Mouse (Mus musculus): ENCODE measurements around the gene Esrrg. TPM values are rescaled to one million over a fixed set of nuclear protein-coding genes. Genes with fewer than 3 reads are reported as not detected.

The Esrrg gene
- polyA plus RNA-seq, 1 experiment from 2014 or later, result 5.3 TPM

DNA sequence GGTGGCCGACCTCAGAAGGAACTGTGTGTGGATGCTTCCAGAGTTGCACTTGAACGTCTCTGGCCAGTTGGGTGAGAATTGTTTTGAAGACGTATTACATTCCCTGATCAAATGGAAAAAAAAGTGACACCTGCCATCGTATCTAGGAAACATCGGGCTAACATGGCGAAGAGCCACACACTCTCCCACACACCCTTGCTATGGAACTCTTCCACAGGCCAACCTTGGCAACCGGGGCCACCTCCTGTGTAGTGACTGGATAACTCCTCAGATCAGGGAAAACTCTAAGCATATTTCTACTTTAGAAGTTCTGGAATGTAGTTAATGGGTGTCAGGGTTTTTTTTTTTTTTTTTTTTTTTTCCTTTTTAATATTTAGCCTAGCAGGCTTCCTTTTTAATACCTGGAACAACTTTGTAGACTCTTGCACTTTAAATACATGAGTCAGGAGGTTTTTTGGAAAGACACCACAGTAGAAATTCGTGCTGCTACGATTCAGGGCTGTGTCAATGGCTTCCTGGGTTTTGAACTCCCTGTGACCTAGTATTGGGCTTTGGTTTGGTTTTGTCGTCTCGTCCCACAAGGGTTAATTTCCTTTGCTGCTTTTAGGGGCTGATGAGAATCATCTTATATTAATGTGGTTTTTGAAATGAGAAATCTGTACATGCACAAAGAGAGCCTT, 83.4 kb downstream of the Esrrg start:
- Histone ChIP-seq H3K36me3 (no peaks in the 10 kb centered on the region), H3K4me1 (replicated peaks) (no peaks in the 10 kb centered on the region), H3K9me3 (no peaks in the 10 kb centered on the region), H3K27me3 (replicated peaks) (no peaks in the 10 kb centered on the region), H3K4me3 (replicated peaks) (no peak overlapping the region), H3K27ac (no peak overlapping the region), H3K9ac (no peak overlapping the region), H3K4me2 (replicated peaks) (no peak overlapping the region)
- 88% methylated on average over 11 of the region's 11 CpGs for WGBS
- ATAC-seq, result no peak

DNA sequence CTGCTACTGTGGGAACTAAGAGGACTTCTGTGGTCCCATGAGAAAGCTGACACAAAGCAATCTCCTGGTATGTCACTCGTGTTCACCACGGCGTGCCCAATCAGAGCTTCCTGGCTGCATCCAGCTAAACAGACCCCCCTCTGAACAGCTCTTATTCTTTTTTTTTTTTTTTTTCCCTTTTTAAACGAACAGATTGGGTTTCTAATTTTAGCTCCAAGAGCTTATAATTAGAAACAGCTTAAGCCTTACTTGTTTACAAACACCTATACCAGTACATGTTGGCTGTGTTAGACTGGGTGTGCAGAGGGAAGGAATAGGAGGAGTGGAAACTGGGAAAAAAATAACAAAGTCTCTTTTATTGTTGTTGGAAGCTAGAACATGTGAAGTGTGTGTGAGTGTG, 86.3 kb downstream of the Esrrg start:
- Histone ChIP-seq H3K4me2 (replicated peaks) (no peak overlapping the region), H3K27me3 (replicated peaks) (no peaks in the 10 kb centered on the region), H3K27ac (no peak overlapping the region), H3K9ac (no peak overlapping the region), H3K4me3 (replicated peaks) (no peak overlapping the region), H3K36me3 (no peaks in the 10 kb centered on the region), H3K4me1 (replicated peaks) (no peaks in the 10 kb centered on the region), H3K9me3 (no peaks in the 10 kb centered on the region)
- no peak for ATAC-seq
- 75% methylated on average over 4 of the region's 4 CpGs for WGBS

DNA sequence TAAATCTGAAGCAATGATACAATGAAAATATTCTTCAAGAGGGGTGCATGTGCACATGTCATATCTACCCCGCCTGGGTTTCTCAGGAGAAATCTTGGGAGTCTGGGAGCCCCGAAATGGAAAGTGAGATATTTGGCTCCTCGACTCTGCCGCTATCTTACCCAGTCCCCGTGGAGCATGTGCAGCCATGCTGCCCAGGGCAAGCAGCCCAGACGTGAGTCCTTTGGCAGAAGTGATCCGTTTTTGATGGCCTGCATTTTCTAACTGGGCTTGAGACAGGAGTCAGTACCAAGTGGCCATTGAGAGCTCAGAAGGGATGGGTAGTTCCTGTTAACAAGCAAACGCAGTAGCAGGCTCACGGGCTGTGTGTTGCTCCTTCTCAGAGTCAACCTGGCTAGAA, 89.6 kb downstream of the Esrrg start:
- H3K9ac ChIP-seq, result no peak overlapping the region
- H3K27me3 ChIP-seq (replicated peaks), result no peaks in the 10 kb centered on the region
- WGBS, result 90% methylated on average over 9 of the region's 9 CpGs
- no peaks in the 10 kb centered on the region for H3K4me1 ChIP-seq (replicated peaks)
- H3K36me3 ChIP-seq, result no peaks in the 10 kb centered on the region
- no peak for ATAC-seq
- H3K4me2 ChIP-seq (replicated peaks), result no peak overlapping the region
- no peaks in the 10 kb centered on the region for H3K9me3 ChIP-seq
- H3K27ac ChIP-seq, result no peak overlapping the region
- no peak overlapping the region for H3K4me3 ChIP-seq (replicated peaks)

- no peaks in the 10 kb centered on the region for H3K9me3 ChIP-seq
- H3K36me3 ChIP-seq, result no peaks in the 10 kb centered on the region
- no peak overlapping the region for H3K4me3 ChIP-seq (replicated peaks)
- H3K4me1 ChIP-seq (replicated peaks), result 0 out of 2 replicates have a peak, but pooled peaks cover 2% of the 10 kb centered on the region
- no peaks in the 10 kb centered on the region for H3K27me3 ChIP-seq (replicated peaks)
- WGBS, result 81% methylated on average over 2 of the region's 2 CpGs
- H3K9ac ChIP-seq, result no peak overlapping the region
- no peak overlapping the region for H3K4me2 ChIP-seq (replicated peaks)
- H3K27ac ChIP-seq, result no peak overlapping the region
- ATAC-seq, result no peak
Observed at GRCm38 (mm10) chr1:187700963-187701362, 92.4 kb downstream of the Esrrg start.

- Histone ChIP-seq H3K9ac (no peak overlapping the region), H3K9me3 (no peaks in the 10 kb centered on the region), H3K27ac (no peak overlapping the region), H3K4me3 (replicated peaks) (no peak overlapping the region), H3K36me3 (no peaks in the 10 kb centered on the region), H3K4me2 (replicated peaks) (no peak overlapping the region), H3K4me1 (replicated peaks) (0 out of 2 replicates have a peak, but pooled peaks cover 2% of the 10 kb centered on the region), H3K27me3 (replicated peaks) (no peaks in the 10 kb centered on the region)
- 87% methylated on average over 4 of the region's 4 CpGs for WGBS
- ATAC-seq, result no peak
Observed at GRCm38 (mm10) chr1:187704921-187705320, 96.3 kb downstream of the Esrrg start.

DNA sequence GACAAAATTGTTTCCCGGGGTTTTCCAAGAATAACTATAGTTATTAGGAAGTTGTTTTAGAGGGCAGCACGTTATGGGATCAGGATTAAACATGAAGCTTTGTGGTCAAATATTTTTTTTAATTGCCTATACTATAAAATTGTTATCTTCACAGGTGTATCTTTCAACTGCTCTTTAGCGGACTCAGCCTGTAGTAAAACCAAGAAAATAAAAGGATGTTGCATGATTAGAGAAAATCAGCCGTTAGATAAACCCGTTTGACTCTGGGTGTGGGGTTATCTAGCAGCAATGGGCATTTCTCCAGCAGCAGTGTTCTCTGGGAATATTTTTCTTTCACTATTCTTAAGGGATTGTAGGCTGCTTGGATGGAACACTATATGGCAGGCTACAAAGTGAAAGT, 96.8 kb downstream of the Esrrg start:
- Histone ChIP-seq H3K27me3 (replicated peaks) (no peaks in the 10 kb centered on the region), H3K36me3 (no peaks in the 10 kb centered on the region), H3K4me2 (replicated peaks) (no peak overlapping the region), H3K4me3 (replicated peaks) (no peak overlapping the region), H3K9ac (no peak overlapping the region), H3K4me1 (replicated peaks) (0 out of 2 replicates have a peak, but pooled peaks cover 2% of the 10 kb centered on the region), H3K27ac (no peak overlapping the region), H3K9me3 (no peaks in the 10 kb centered on the region)
- 73% methylated on average over 5 of the region's 5 CpGs for WGBS
- no peak for ATAC-seq

- H3K4me1 ChIP-seq (replicated peaks), result 0 out of 2 replicates have a peak, but pooled peaks cover 2% of the 10 kb centered on the region
- H3K36me3 ChIP-seq, result no peaks in the 10 kb centered on the region
- peak; percentile 63; the same call in 1 of the 2 replicates for ATAC-seq
- no peaks in the 10 kb centered on the region for H3K27me3 ChIP-seq (replicated peaks)
- 38% methylated on average over 6 of the region's 6 CpGs for WGBS
- H3K4me2 ChIP-seq (replicated peaks), result no peak overlapping the region
- H3K9me3 ChIP-seq, result no peaks in the 10 kb centered on the region
- no peak overlapping the region for H3K9ac ChIP-seq
- H3K27ac ChIP-seq, result no peak overlapping the region
- no peak overlapping the region for H3K4me3 ChIP-seq (replicated peaks)
Observed at GRCm38 (mm10) chr1:187706046-187706445, 97.5 kb downstream of the Esrrg start.

GRCm38 (mm10) chr1:187707176-187707575, 98.6 kb downstream of the Esrrg start:
- no peak for ATAC-seq
- H3K27me3 ChIP-seq (replicated peaks), result no peaks in the 10 kb centered on the region
- no peak overlapping the region for H3K4me3 ChIP-seq (replicated peaks)
- no peak overlapping the region for H3K9ac ChIP-seq
- H3K27ac ChIP-seq, result no peak overlapping the region
- H3K4me1 ChIP-seq (replicated peaks), result 0 out of 2 replicates have a peak, but pooled peaks cover 2% of the 10 kb centered on the region
- H3K36me3 ChIP-seq, result no peaks in the 10 kb centered on the region
- H3K9me3 ChIP-seq, result no peaks in the 10 kb centered on the region
- H3K4me2 ChIP-seq (replicated peaks), result no peak overlapping the region

DNA sequence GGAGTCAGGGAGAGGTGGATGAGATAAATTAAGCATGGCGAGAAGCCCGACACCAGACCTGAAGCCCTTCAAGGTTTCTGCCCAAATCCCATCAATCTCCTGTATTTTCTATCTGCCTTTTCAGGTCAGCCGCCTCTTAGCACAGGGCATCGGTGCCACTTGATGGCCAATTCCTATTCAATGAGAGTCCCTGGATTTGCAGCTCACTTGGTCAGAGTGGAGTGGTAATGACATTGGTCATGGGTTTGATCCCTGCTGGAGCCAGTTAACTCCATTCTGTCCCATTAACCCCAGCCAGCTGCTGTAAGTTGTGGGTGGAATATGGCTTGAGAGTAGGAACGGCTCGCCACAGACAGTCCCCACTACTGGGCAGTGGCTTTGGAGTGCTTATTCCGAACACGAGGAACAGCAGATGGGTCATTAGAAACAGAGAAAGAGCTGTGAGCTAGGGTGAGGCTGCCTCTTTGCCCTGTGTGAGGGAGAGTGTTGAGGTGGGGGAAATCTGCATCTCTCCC, 101.9 kb downstream of the Esrrg start:
- no peak overlapping the region for H3K4me2 ChIP-seq (replicated peaks)
- no peaks in the 10 kb centered on the region for H3K9me3 ChIP-seq
- WGBS, result 88% methylated on average over 8 of the region's 8 CpGs
- H3K27ac ChIP-seq, result no peak overlapping the region
- H3K27me3 ChIP-seq (replicated peaks), result no peaks in the 10 kb centered on the region
- no peaks in the 10 kb centered on the region for H3K36me3 ChIP-seq
- H3K4me1 ChIP-seq (replicated peaks), result 0 out of 2 replicates have a peak, but pooled peaks cover 2% of the 10 kb centered on the region
- ATAC-seq, result no peak
- H3K4me3 ChIP-seq (replicated peaks), result no peak overlapping the region
- no peak overlapping the region for H3K9ac ChIP-seq

DNA sequence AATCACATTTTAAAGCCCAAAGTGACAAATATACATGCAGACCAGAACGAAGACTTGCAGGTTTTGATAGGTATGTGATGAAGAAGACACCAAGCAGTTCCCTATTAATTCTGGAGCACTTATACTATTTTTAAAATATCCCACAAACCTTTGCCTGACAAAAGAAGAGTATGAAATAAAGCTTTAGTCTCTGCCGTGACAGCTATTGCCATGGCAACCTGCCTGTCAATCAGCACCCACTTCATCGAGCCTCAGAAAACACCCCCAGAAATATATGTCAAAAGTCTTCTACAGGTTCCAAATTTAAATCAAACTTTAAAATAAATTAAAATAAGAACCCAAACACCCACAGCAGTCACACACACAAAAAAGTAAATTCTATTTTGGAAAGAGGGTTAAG, 112.4 kb downstream of the Esrrg start:
- no peak overlapping the region for H3K27ac ChIP-seq
- ATAC-seq, result no peak
- H3K27me3 ChIP-seq (replicated peaks), result no peaks in the 10 kb centered on the region
- no peak overlapping the region for H3K4me2 ChIP-seq (replicated peaks)
- H3K4me3 ChIP-seq (replicated peaks), result no peak overlapping the region
- H3K9me3 ChIP-seq, result no peaks in the 10 kb centered on the region
- H3K9ac ChIP-seq, result no peak overlapping the region
- no peaks in the 10 kb centered on the region for H3K4me1 ChIP-seq (replicated peaks)
- 83% methylated on average over 3 of the region's 3 CpGs for WGBS
- H3K36me3 ChIP-seq, result no peaks in the 10 kb centered on the region

DNA sequence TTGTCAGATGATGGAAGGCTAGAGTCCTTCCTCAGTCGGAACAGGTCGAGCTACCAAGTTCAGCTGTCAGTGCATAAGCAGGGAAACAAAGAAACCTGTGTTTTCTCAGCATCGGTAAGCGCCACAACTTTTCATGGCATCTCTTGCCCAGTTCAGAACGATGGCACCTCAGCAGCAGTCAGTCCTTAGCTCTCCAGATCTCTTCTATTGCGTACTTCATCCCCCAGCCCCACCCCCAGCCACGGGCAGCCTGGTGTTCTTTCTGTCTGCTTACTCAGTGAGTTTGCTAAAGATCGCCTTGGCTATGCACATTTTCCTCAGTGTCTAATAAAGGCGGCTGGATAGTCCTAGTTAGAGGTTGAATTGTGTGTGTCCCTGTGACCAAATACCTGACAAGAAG, 113.4 kb downstream of the Esrrg start:
- H3K9me3 ChIP-seq, result no peaks in the 10 kb centered on the region
- ATAC-seq, result no peak
- H3K36me3 ChIP-seq, result no peaks in the 10 kb centered on the region
- no peak overlapping the region for H3K9ac ChIP-seq
- H3K4me1 ChIP-seq (replicated peaks), result no peaks in the 10 kb centered on the region
- WGBS, result 56% methylated on average over 9 of the region's 9 CpGs
- no peak overlapping the region for H3K27ac ChIP-seq
- no peak overlapping the region for H3K4me2 ChIP-seq (replicated peaks)
- H3K27me3 ChIP-seq (replicated peaks), result no peaks in the 10 kb centered on the region
- H3K4me3 ChIP-seq (replicated peaks), result no peak overlapping the region

GRCm38 (mm10) chr1:187724651-187725050, 116.1 kb downstream of the Esrrg start:
- WGBS, result 44% methylated on average over 1 of the region's 1 CpGs
- H3K9ac ChIP-seq, result no peak overlapping the region
- no peaks in the 10 kb centered on the region for H3K27me3 ChIP-seq (replicated peaks)
- H3K9me3 ChIP-seq, result no peaks in the 10 kb centered on the region
- no peaks in the 10 kb centered on the region for H3K4me1 ChIP-seq (replicated peaks)
- no peaks in the 10 kb centered on the region for H3K36me3 ChIP-seq
- no peak overlapping the region for H3K4me2 ChIP-seq (replicated peaks)
- H3K4me3 ChIP-seq (replicated peaks), result no peak overlapping the region
- no peak for ATAC-seq
- no peak overlapping the region for H3K27ac ChIP-seq

GRCm38 (mm10) chr1:187725351-187725750, 116.8 kb downstream of the Esrrg start:
- H3K4me3 ChIP-seq (replicated peaks), result no peak overlapping the region
- H3K9ac ChIP-seq, result no peak overlapping the region
- no peak overlapping the region for H3K4me2 ChIP-seq (replicated peaks)
- 65% methylated on average over 1 of the region's 1 CpGs for WGBS
- no peaks in the 10 kb centered on the region for H3K9me3 ChIP-seq
- H3K27me3 ChIP-seq (replicated peaks), result no peaks in the 10 kb centered on the region
- no peak overlapping the region for H3K27ac ChIP-seq
- H3K36me3 ChIP-seq, result no peaks in the 10 kb centered on the region
- H3K4me1 ChIP-seq (replicated peaks), result no peaks in the 10 kb centered on the region
- no peak for ATAC-seq
